Mouse (Mus musculus) stomach, postnatal 0 days (tissue): ENCODE results near the gene Gm21988.

Source experiments
- CTCF ChIP-seq: IDR thresholded peaks from 2 replicates; pipeline ENCODE4 v1.5.1; 2016; ENCODE audit warnings: antibody characterized with exemption, low read depth, mild to moderate bottlenecking, moderate library complexity
- EP300 ChIP-seq: optimal IDR thresholded peaks from 2 replicates; pipeline ENCODE3; 2016; ENCODE audit warnings: antibody characterized with exemption

DNA sequence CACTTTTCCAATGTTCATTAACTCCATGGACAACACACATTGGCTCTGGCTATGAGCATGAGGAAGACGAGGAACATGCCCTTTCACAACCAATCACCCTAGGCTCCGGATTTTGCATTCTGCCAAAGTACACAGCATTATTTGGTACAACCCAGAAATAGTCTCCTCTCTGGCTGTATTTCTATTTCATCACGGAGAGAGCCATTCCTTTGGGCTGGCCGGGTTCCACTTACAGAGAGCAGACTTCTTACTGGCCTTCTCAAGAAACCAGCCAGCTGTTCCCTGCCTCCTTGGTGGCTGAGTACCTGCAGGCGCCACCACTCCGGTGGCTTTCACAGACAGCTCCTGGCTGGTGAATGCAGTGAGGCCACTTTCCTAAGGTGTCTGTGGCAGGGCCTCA lies 27.2 kb downstream of the Gm21988 start, which contains the start of gene Slc16a11:
- no peak for TF ChIP-seq CTCF
- TF ChIP-seq EP300, result no peak
